Mouse (Mus musculus): Measurements from ENCODE around the gene Gm3095. TPM values are rescaled to one million over a fixed set of nuclear protein-coding genes. Genes with fewer than 3 reads are reported as not detected.
"Not testable (repeated sequence)": the region's sequence is repeated elsewhere in the genome, so short reads cannot be mapped to it uniquely, and the experiment has no call there.

The Gm3095 gene
- polyA plus RNA-seq (2016; fragmentation: Nextera tagmentation; extraction: Ambion mirVana) = 0.20 TPM in 1 of 2 replicates, not detected in the other

GRCm38 (mm10) chr14:3963247-3963646 is at the start of gene Gm3095:
Gene Gm3095, plus strand, starts transcription at chr14:3963547.
- not testable (repeated sequence) for H3K27ac ChIP-seq; H3K4me3 ChIP-seq; H3K36me3 ChIP-seq; H3K4me1 ChIP-seq (replicated peaks); H3K9me3 ChIP-seq; DNase-seq (ENCODE audit: low spot score); H3K27me3 ChIP-seq (ENCODE audit: insufficient read depth, poor library complexity, severe bottlenecking)
- no CpG with 5 or more reads among the region's 2 CpGs for WGBS

GRCm38 (mm10) chr14:3931456-3931855 is 31.9 kb upstream of the Gm3095 start, which contains the start of gene Gm3029:
Gene Gm3029, plus strand, starts transcription at chr14:3931756.
- not testable (repeated sequence) for H3K4me1 ChIP-seq (replicated peaks); H3K4me3 ChIP-seq; DNase-seq (ENCODE audit: low spot score); H3K27ac ChIP-seq; H3K27me3 ChIP-seq (ENCODE audit: insufficient read depth, poor library complexity, severe bottlenecking); H3K36me3 ChIP-seq; H3K9me3 ChIP-seq
- 88% methylated on average over 1 of the region's 2 CpGs for WGBS

GRCm38 (mm10) chr14:3998094-3998493 is 34.7 kb downstream of the Gm3095 start, which contains the start of gene Gm3099:
Gene Gm3099, plus strand, starts transcription at chr14:3998394.
- not testable (repeated sequence) for DNase-seq (ENCODE audit: low spot score); H3K27me3 ChIP-seq (ENCODE audit: insufficient read depth, poor library complexity, severe bottlenecking); H3K4me1 ChIP-seq (replicated peaks); H3K4me3 ChIP-seq; H3K9me3 ChIP-seq; H3K36me3 ChIP-seq; H3K27ac ChIP-seq
- 68% methylated on average over 1 of the region's 3 CpGs for WGBS

Other genes starting within 250 kb of the Gm3095 start
- 0.16 and 0.37 TPM in 2 replicates for gene Gm3002, start 153.5 kb upstream of the Gm3095 start, polyA plus RNA-seq (2016; fragmentation: Nextera tagmentation; extraction: Ambion mirVana)
- gene Gm3033, start 117.3 kb upstream of the Gm3095 start, polyA plus RNA-seq (2016; fragmentation: Nextera tagmentation; extraction: Ambion mirVana) = not detected in 2 replicates
- not detected in 2 replicates for gene Gm2916, start 79.4 kb upstream of the Gm3095 start, polyA plus RNA-seq (2016; fragmentation: Nextera tagmentation; extraction: Ambion mirVana)
- not detected in 2 replicates for gene Gm3029, start 31.8 kb upstream of the Gm3095 start, polyA plus RNA-seq (2016; fragmentation: Nextera tagmentation; extraction: Ambion mirVana)
- not detected in 2 replicates for gene Gm3099, start 34.8 kb downstream of the Gm3095 start, polyA plus RNA-seq (2016; fragmentation: Nextera tagmentation; extraction: Ambion mirVana)
- 0.31 and 0.47 TPM in 2 replicates for gene Gm5796, start 60.4 kb downstream of the Gm3095 start, polyA plus RNA-seq (2016; fragmentation: Nextera tagmentation; extraction: Ambion mirVana)
- not detected in 2 replicates for gene Gm3115, start 120.6 kb downstream of the Gm3095 start, polyA plus RNA-seq (2016; fragmentation: Nextera tagmentation; extraction: Ambion mirVana)
- not detected in 2 replicates for gene Gm8108, start 147.0 kb downstream of the Gm3095 start, polyA plus RNA-seq (2016; fragmentation: Nextera tagmentation; extraction: Ambion mirVana)
- gene Gm3127, start 201.5 kb downstream of the Gm3095 start, polyA plus RNA-seq (2016; fragmentation: Nextera tagmentation; extraction: Ambion mirVana) = not detected in 2 replicates
- gene Gm2974, start 219.0 kb downstream of the Gm3095 start, polyA plus RNA-seq (2016; fragmentation: Nextera tagmentation; extraction: Ambion mirVana) = 0.68 and 0.98 TPM in 2 replicates